Mouse (Mus musculus): ENCODE results near the gene Olfr288. TPM values are rescaled to one million over a fixed set of nuclear protein-coding genes. Genes with fewer than 3 reads are reported as not detected.

Olfr288 gene
- polyA plus RNA-seq, 1 experiment from 2014 or later = not detected

- H3K27me3 ChIP-seq = peaks cover 24% of the 10 kb centered on the region
- ATAC-seq (ENCODE audit: low read depth) = peak; percentile 97
Observed at GRCm38 (mm10) chr15:98181132-98181711, 14.1 kb downstream of the Olfr288 start.

GRCm38 (mm10) chr15:98180567-98181131 lies 14.7 kb downstream of the Olfr288 start:
- H3K4me2 ChIP-seq = peak overlapping the region; percentile 80
- H3K4me1 ChIP-seq (replicated peaks) = peaks cover 9% of the 10 kb centered on the region
- H3K9me3 ChIP-seq = no peaks in the 10 kb centered on the region
- peak overlapping the region; percentile 67 for H3K9ac ChIP-seq
- WGBS = 7% methylated on average over 26 of the region's 26 CpGs
- H3K4me3 ChIP-seq = peak overlapping the region; percentile 49
- no peaks in the 10 kb centered on the region for H3K36me3 ChIP-seq
- H3K27me3 ChIP-seq = peaks cover 30% of the 10 kb centered on the region
- ATAC-seq (ENCODE audit: low read depth) = no peak
- peak overlapping the region; percentile 82 for H3K27ac ChIP-seq (replicated peaks)

More at GRCm38 (mm10) chr15:98181132-98181711, 14.1 kb downstream of the Olfr288 start:
- WGBS = under 1% methylated on average over 30 of the region's 30 CpGs
- Histone ChIP-seq H3K4me3 (peak overlapping the region; percentile 49), H3K27ac (replicated peaks) (peak overlapping the region; percentile 82), H3K4me1 (replicated peaks) (peaks cover 9% of the 10 kb centered on the region), H3K4me2 (peak overlapping the region; percentile 80), H3K36me3 (no peaks in the 10 kb centered on the region), H3K9me3 (no peaks in the 10 kb centered on the region), H3K9ac (peak overlapping the region; percentile 67)

GRCm38 (mm10) chr15:98177320-98177719 lies 18.0 kb downstream of the Olfr288 start:
- Histone ChIP-seq H3K4me2 (no peak overlapping the region), H3K27ac (replicated peaks) (no peak overlapping the region), H3K27me3 (peaks cover 44% of the 10 kb centered on the region), H3K36me3 (no peaks in the 10 kb centered on the region), H3K4me1 (replicated peaks) (peaks cover 22% of the 10 kb centered on the region), H3K9ac (no peak overlapping the region), H3K4me3 (no peak overlapping the region), H3K9me3 (no peaks in the 10 kb centered on the region)
- WGBS = 64% methylated on average over 3 of the region's 3 CpGs
- no peak for ATAC-seq (ENCODE audit: low read depth)

- no peak overlapping the region for H3K27ac ChIP-seq (replicated peaks)
- 0 out of 2 replicates have a peak overlapping the region, but pooled peaks have one; percentile 15 for H3K4me2 ChIP-seq
- H3K9ac ChIP-seq = no peak overlapping the region
- ATAC-seq (ENCODE audit: low read depth) = peak; percentile 47; the same call in 1 of the 2 replicates
- no peaks in the 10 kb centered on the region for H3K36me3 ChIP-seq
- H3K4me3 ChIP-seq = no peak overlapping the region
- H3K9me3 ChIP-seq = no peaks in the 10 kb centered on the region
- 24% methylated on average over 8 of the region's 8 CpGs for WGBS
- H3K27me3 ChIP-seq = peaks cover 66% of the 10 kb centered on the region
- H3K4me1 ChIP-seq (replicated peaks) = peaks cover 47% of the 10 kb centered on the region
Observed at GRCm38 (mm10) chr15:98173821-98174220, 21.5 kb downstream of the Olfr288 start.

- no peaks in the 10 kb centered on the region for H3K36me3 ChIP-seq
- no peak overlapping the region for H3K4me3 ChIP-seq
- 77% methylated on average over 5 of the region's 5 CpGs for WGBS
- no peaks in the 10 kb centered on the region for H3K9me3 ChIP-seq
- ATAC-seq (ENCODE audit: low read depth) = no peak
- peak overlapping the region; percentile 76 for H3K4me2 ChIP-seq
- peaks cover 67% of the 10 kb centered on the region for H3K27me3 ChIP-seq
- peaks cover 56% of the 10 kb centered on the region for H3K4me1 ChIP-seq (replicated peaks)
- no peak overlapping the region for H3K27ac ChIP-seq (replicated peaks)
- no peak overlapping the region for H3K9ac ChIP-seq
Observed at GRCm38 (mm10) chr15:98172113-98172512, 23.2 kb downstream of the Olfr288 start.

GRCm38 (mm10) chr15:98170917-98171316 lies 24.4 kb downstream of the Olfr288 start:
- Histone ChIP-seq H3K4me2 (peak overlapping the region; percentile 76), H3K9ac (peak overlapping the region; percentile 73; the same call in 1 of the 2 replicates)

GRCm38 (mm10) chr15:98170365-98170764 lies 25.0 kb downstream of the Olfr288 start:
- Histone ChIP-seq H3K27ac (replicated peaks) (no peak overlapping the region), H3K27me3 (peaks cover 58% of the 10 kb centered on the region), H3K4me2 (peak overlapping the region; percentile 76), H3K9me3 (no peaks in the 10 kb centered on the region), H3K4me3 (peak overlapping the region; percentile 53), H3K4me1 (replicated peaks) (peaks cover 63% of the 10 kb centered on the region), H3K36me3 (no peaks in the 10 kb centered on the region), H3K9ac (peak overlapping the region; percentile 73)
- no peak for ATAC-seq (ENCODE audit: low read depth)
- WGBS = 32% methylated on average over 7 of the region's 7 CpGs

More at GRCm38 (mm10) chr15:98170917-98171316, 24.4 kb downstream of the Olfr288 start:
- Histone ChIP-seq H3K9me3 (no peaks in the 10 kb centered on the region), H3K4me3 (peak overlapping the region; percentile 53), H3K27ac (replicated peaks) (no peak overlapping the region), H3K36me3 (no peaks in the 10 kb centered on the region), H3K27me3 (peaks cover 58% of the 10 kb centered on the region), H3K4me1 (replicated peaks) (peaks cover 63% of the 10 kb centered on the region)
- ATAC-seq (ENCODE audit: low read depth) = no peak
- whole genome bisulfite sequencing = 83% methylated on average over 9 of the region's 9 CpGs

- H3K4me3 ChIP-seq = peak overlapping the region; percentile 53
- H3K9me3 ChIP-seq = no peaks in the 10 kb centered on the region
- no peak for ATAC-seq (ENCODE audit: low read depth)
- WGBS = 5% methylated on average over 19 of the region's 19 CpGs
- peak overlapping the region; percentile 73 for H3K9ac ChIP-seq
- H3K4me1 ChIP-seq (replicated peaks) = peaks cover 55% of the 10 kb centered on the region
- peaks cover 60% of the 10 kb centered on the region for H3K27me3 ChIP-seq
- H3K27ac ChIP-seq (replicated peaks) = no peak overlapping the region
- H3K4me2 ChIP-seq = peak overlapping the region; percentile 76
- H3K36me3 ChIP-seq = no peaks in the 10 kb centered on the region
Observed at GRCm38 (mm10) chr15:98168622-98169004, 26.7 kb downstream of the Olfr288 start.

GRCm38 (mm10) chr15:98167645-98168621 lies 27.4 kb downstream of the Olfr288 start:
- Histone ChIP-seq H3K9ac (peak overlapping the region; percentile 73), H3K4me2 (peak overlapping the region; percentile 76), H3K36me3 (no peaks in the 10 kb centered on the region), H3K27ac (replicated peaks) (peak overlapping the region; percentile 95), H3K4me1 (replicated peaks) (peaks cover 51% of the 10 kb centered on the region), H3K4me3 (peak overlapping the region; percentile 53), H3K27me3 (peaks cover 59% of the 10 kb centered on the region), H3K9me3 (no peaks in the 10 kb centered on the region)
- peak; percentile 95 for ATAC-seq (ENCODE audit: low read depth)
- under 1% methylated on average over 69 of the region's 69 CpGs for WGBS

- 2% methylated on average over 18 of the region's 18 CpGs for WGBS
- peaks cover 50% of the 10 kb centered on the region for H3K27me3 ChIP-seq
Observed at GRCm38 (mm10) chr15:98166963-98167644, 28.2 kb downstream of the Olfr288 start, which contains the start of gene Ccdc184. Gene Ccdc184 (plus strand): TSS chr15:98167158.

GRCm38 (mm10) chr15:98165525-98165924 lies 29.8 kb downstream of the Olfr288 start, which contains the start of gene Asb8:
Gene Asb8 (minus strand): TSS chr15:98165625.
- H3K4me2 ChIP-seq = peak within 1 kb of the TSS; percentile 76
- peaks cover 33% of the 10 kb centered on the region for H3K4me1 ChIP-seq (replicated peaks)
- no peak within 1 kb of the TSS for H3K27ac ChIP-seq (replicated peaks)
- no peak within 1 kb of the TSS for H3K4me3 ChIP-seq
- no peaks in the 10 kb centered on the region for H3K9me3 ChIP-seq
- H3K27me3 ChIP-seq = peaks cover 38% of the 10 kb centered on the region
- no peak for ATAC-seq (ENCODE audit: low read depth)
- peak within 1 kb of the TSS; percentile 73 for H3K9ac ChIP-seq
- WGBS = 88% methylated on average over 5 of the region's 5 CpGs
- no peaks in the 10 kb centered on the region for H3K36me3 ChIP-seq

More at GRCm38 (mm10) chr15:98166963-98167644, 28.2 kb downstream of the Olfr288 start, which contains the start of gene Ccdc184:
- Histone ChIP-seq H3K9ac (peak within 1 kb of the TSS; percentile 73), H3K4me1 (replicated peaks) (peaks cover 48% of the 10 kb centered on the region), H3K4me2 (peak within 1 kb of the TSS; percentile 76), H3K4me3 (peak within 1 kb of the TSS; percentile 53), H3K9me3 (no peaks in the 10 kb centered on the region), H3K36me3 (no peaks in the 10 kb centered on the region), H3K27ac (replicated peaks) (peak within 1 kb of the TSS; percentile 95)
- ATAC-seq (ENCODE audit: low read depth) = peak; percentile 80

Measured in neural tube, embryonic 13.5 days (tissue).